Mouse (Mus musculus) heart, postnatal 36 days (tissue): ENCODE data around the gene 1700010B08Rik. TPM values are rescaled to one million over a fixed set of nuclear protein-coding genes. Genes with fewer than 3 reads are reported as not detected.

Experiments used
- DNase-seq, 2 experiments: peaks; one replicate each; pipeline ENCODE4 v3.0.0; 2021 to 2022
- intact Hi-C: fragments of 180-260 bp; cut with DNase I; formaldehyde crosslinking; loops from one replicate; pipeline ENCODE4 v1.15.1; 2025
- total RNA-seq, 2 experiments: library from RNA; stranded (reverse); gene quantifications; 2 replicates each; pipeline ENCODE4 v1.2.3; 2021

The 1700010B08Rik gene
- total RNA-seq, 2 experiments from 2014 or later, result not detected

GRCm38 (mm10) chr2:173714620-173715218, 4.5 kb upstream of the 1700010B08Rik start:
- intact Hi-C loops, result no loop called here
- no peak for DNase-seq

GRCm38 (mm10) chr2:173716966-173717365, 2.2 kb upstream of the 1700010B08Rik start:
- no peak for DNase-seq
- intact Hi-C loops, result no loop called here

DNA sequence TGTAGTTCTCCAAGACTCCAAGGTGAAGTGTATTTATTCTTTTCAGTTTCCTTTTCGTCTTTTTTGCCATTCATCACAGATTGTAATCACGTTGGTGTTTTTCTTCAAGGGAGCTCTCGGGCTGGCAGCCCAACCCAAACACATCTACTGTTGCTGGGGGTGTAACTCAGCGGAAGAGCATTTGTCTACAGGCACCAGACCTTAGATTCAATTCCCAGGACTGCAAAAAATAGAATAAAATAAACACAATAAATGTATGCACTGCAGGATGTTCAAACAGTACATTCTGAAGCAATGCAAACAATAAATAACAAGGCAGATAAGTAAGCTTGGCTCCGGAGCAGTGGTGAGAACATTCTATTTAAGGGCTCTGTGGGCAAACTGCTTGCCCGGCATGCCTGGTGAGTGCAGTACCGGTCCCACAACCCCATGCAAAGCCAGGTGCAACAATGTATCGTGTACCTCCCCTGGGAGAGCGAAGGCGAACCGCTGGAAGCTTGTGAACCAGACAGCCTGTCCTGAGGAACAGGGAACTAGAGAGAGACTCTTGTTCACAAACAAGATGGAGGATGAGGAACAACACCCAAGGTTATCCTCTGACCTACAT, 3.1 kb downstream of the 1700010B08Rik start:
- intact Hi-C loops, result no loop called here
- no peak for DNase-seq

GRCm38 (mm10) chr2:173724382-173724781, 5.2 kb downstream of the 1700010B08Rik start:
- no peak for DNase-seq
- intact Hi-C loops, result no loop called here

- intact Hi-C loops, result no loop called here
- no peak for DNase-seq
These were observed 6.0 kb downstream of the 1700010B08Rik start for GRCm38 (mm10) chr2:173724940-173725807.

DNA sequence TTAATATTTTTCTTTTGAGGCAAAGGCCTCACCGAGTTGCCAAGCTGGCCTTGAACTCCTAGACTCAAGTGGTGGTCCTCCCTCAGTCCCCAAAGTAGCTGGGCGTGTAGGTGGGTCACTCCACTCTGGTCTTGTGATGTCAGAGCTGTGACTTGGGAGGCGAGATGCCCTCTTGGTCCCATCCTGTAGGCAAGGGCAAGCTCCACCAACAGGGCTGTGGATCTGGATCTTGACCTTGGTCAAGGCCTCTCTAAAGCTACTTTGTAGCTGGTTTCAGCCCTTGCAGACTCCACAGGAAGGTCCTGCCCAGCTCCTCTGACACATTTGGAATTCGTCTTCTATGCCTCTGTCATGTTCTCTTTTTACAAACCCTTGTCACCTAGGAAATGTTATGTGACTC, 6.6 kb downstream of the 1700010B08Rik start:
- intact Hi-C loops, result no loop called here
- DNase-seq, result no peak

DNA sequence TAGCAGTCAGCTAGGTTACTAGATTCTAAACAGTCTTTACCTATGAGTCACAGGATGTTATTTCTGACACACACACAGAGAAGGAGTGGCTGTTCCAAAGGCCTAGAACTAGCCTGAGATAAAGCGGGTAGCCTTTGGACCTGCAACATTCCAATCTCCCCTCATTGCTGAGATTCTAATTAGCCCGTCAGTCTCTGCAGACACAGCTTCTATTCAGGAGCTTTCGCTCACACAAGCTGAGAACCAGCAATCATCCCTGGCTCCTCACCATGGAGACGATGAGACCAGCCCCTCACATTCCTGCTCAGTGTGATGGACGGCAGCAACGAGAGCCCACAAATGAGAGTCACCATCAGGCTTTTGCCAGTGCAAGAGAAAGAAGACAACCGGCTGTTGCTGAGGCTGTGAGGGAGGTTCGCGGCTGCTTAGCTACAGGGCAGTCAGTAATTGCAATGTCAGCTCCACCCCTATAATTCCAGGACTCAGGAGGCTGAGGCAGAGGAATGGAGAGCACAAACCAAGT, 11.3 kb downstream of the 1700010B08Rik start:
- DNase-seq, result no peak
- intact Hi-C loops, result no loop called here

GRCm38 (mm10) chr2:173734426-173734825, 15.2 kb downstream of the 1700010B08Rik start:
- intact Hi-C loops, result no loop called here
- no peak for DNase-seq

DNA sequence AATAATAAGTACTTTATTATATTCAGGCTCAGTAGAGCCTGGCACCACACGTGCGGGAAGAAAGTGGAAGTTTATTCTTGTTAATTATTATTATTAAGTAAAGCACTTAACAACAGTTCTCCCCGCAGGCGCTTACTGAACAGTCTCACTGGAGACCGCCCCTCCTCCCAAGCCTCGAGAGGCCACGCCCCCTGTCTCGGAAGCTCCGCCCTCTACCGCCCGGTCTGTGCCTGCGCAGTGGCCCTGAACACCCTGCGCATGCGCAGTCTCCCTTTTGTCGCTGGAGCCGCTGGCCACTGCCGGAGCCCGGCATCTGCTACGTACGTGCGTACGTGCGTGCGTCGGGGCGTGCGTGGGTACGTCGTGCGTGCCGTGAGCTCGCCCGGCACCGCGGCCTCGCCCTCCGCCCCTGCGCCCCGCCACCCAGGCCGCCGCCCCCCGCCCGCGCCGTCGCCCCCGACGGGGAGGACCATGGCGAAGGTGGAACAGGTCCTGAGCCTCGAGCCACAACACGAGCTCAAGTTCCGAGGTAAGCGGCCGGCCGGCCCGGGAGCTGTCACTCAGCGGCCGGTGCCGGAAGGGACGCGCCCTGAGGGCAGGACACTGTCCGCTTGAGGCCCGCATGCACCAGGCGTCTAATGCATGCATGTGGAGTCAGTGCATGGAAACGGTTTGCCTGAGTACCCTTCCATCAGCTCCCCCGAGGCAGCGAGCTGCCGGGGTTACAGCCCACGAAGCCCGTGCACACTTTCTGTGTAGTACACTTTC, 18.2 kb downstream of the 1700010B08Rik start, which contains the start of gene Vapb:
Gene Vapb, plus strand, starts transcription at position 290 of the 768 bp plus-strand sequence.
- DNase-seq, result peak; percentile 100
- intact Hi-C loops, result loop anchor here (2.0 kb wide), 1 partner anchor 79 kb away; the partner anchor contains the start of gene Rab22a

- DNase-seq, result no peak
- intact Hi-C loops, result no loop called here
These were observed 19.0 kb downstream of the 1700010B08Rik start for GRCm38 (mm10) chr2:173738232-173738631.

- intact Hi-C loops, result no loop called here
These were observed 19.9 kb downstream of the 1700010B08Rik start for GRCm38 (mm10) chr2:173739107-173739506.

DNA sequence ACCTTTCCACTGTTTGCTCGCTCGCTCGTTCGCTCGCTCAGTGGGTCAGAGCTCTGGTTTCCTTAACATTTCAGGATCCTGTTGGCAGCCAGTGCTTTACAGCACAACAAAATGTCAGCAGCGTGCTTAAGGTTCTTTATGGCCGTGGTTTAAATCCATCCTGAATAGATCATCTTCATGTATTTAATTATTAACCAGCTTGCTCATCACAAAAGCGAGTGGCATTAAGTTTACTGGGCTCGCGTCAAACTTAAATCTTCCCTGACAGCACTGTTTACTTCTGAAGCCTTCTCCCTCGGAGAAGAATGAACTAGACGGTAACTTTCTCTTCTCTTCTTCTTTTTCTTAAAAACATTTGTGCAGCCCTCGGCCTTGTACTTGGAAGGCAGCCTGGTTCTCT, 22.9 kb downstream of the 1700010B08Rik start:
- intact Hi-C loops, result loop anchor here (5.0 kb wide), 1 partner anchor 40 kb away; no protein-coding TSS in a partner anchor

More at GRCm38 (mm10) chr2:173739107-173739506, 19.9 kb downstream of the 1700010B08Rik start:
- DNase-seq, result no peak

DNA sequence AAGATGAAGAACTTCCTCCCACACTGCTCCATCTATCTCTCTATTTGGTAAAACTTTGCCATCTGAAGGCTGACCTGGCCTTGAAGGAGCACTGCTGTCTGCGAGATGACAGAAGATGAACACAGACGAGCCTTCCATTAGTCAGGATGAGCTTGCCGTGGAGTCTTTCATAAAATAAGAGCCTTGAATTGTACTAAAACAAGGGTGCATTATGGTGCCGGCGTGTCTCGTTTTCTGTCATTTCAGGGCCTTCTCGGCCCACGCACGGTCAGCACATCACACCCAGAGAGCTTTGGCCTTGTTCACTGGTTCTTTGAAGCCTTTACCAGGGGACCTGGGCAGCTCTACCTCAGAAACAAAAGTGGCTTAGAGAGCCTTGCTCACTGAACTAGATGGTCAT, 23.5 kb downstream of the 1700010B08Rik start:
- intact Hi-C loops, result loop anchor here (5.0 kb wide), 1 partner anchor 40 kb away; no protein-coding TSS in a partner anchor
- DNase-seq, result no peak

More for the DNA sequence above, 22.9 kb downstream of the 1700010B08Rik start:
- DNase-seq, result no peak

- intact Hi-C loops, result loop anchor here (5.0 kb wide), 1 partner anchor 38 kb away; no protein-coding TSS in a partner anchor
- no peak for DNase-seq
These were observed 25.0 kb downstream of the 1700010B08Rik start for GRCm38 (mm10) chr2:173744070-173744815.

- DNase-seq, result no peak
- intact Hi-C loops, result no loop called here
These were observed 29.9 kb downstream of the 1700010B08Rik start for GRCm38 (mm10) chr2:173748961-173749659.

GRCm38 (mm10) chr2:173755433-173756144, 36.4 kb downstream of the 1700010B08Rik start:
- intact Hi-C loops, result no loop called here

DNA sequence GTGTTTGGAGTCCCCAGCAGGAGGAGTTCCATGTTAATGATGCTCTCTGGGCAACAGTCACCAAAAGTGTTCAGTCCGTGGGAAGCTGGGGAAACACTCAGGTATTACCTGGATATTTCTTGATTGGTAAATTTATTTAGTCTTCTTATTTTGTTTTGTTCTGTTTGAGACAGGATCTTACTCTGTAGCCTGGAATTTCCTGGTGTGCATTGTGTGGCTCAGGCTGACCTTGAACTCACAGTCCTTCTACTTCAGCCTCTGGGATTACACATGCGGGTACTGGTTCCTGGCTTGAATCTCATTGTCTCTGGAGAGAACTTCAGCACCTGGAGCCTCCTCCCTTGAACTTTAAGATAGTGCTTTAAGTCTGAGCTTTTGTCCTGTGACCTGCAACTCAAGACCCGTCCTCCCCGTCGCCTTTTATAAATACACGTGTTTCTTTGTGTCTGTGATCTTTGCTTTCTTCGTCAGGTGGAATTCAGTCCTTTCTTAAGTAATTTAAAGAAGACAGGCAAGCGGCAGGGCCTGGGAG, 38.5 kb downstream of the 1700010B08Rik start:
- intact Hi-C loops, result no loop called here
- no peak for DNase-seq

More at GRCm38 (mm10) chr2:173755433-173756144, 36.4 kb downstream of the 1700010B08Rik start:
- DNase-seq, result no peak

- intact Hi-C loops, result no loop called here
- DNase-seq, result no peak
These were observed 41.4 kb downstream of the 1700010B08Rik start for GRCm38 (mm10) chr2:173760607-173761006.
